Mouse (Mus musculus) heart, embryonic 11.5 days (tissue): ENCODE measurements around the gene Kcnj9. TPM values are rescaled to one million over a fixed set of nuclear protein-coding genes. Genes with fewer than 3 reads are reported as not detected.
A peak's percentile ranks its signal among the peaks of the same experiment; 100 is the strongest.

ENCODE experiments used
- ATAC-seq: fragments of 200-750 bp; cut with Nextera tagmentation; replicated peaks from 2 replicates; pipeline ENCODE4 v1.8.0; 2017; ENCODE audit warnings: moderate library complexity; ENCODE audit not compliant: insufficient number of reproducible peaks, low FRiP score, low TSS enrichment
- H3K27ac ChIP-seq: fragments of 300-500 bp; sonication (generic); 2 replicates; pipeline ENCODE4 v1.5.1; 2014; ENCODE audit warnings: mild to moderate bottlenecking, low read depth, low read length
- H3K27me3 ChIP-seq: fragments of 300-500 bp; sonication (generic); 2 replicates; pipeline ENCODE4 v1.6.1; 2014; ENCODE audit warnings: mild to moderate bottlenecking, low read length, mixed read lengths; ENCODE audit not compliant: control insufficient read depth, insufficient read depth
- H3K36me3 ChIP-seq: fragments of 300-500 bp; sonication (generic); 2 replicates; pipeline ENCODE4 v1.6.1; 2014; ENCODE audit warnings: mild to moderate bottlenecking, low read length, moderate library complexity, mixed read lengths; ENCODE audit not compliant: control insufficient read depth, insufficient read depth
- H3K4me1 ChIP-seq: fragments of 300-500 bp; sonication (generic); 2 replicates; pipeline ENCODE4 v1.6.1; 2014; ENCODE audit warnings: low read length; ENCODE audit not compliant: control insufficient read depth, insufficient read depth
- H3K4me2 ChIP-seq: fragments of 300-500 bp; sonication (generic); 2 replicates; pipeline ENCODE4 v1.6.1; 2014; ENCODE audit warnings: mild to moderate bottlenecking, moderate library complexity
- H3K4me3 ChIP-seq: fragments of 300-500 bp; sonication (generic); 2 replicates; pipeline ENCODE4 v1.5.1; 2014; ENCODE audit warnings: low read depth, low read length
- H3K9ac ChIP-seq: fragments of 300-500 bp; sonication (generic); 2 replicates; pipeline ENCODE4 v1.6.1; 2014; ENCODE audit warnings: mild to moderate bottlenecking, low read depth, low read length, moderate library complexity
- H3K9me3 ChIP-seq: fragments of 300-500 bp; sonication (generic); replicated peaks from 2 replicates; pipeline ENCODE4 v1.6.1; 2016; ENCODE audit warnings: low read length; ENCODE audit not compliant: control insufficient read depth
- WGBS: fragments of 180-500 bp; shearing (Covaris S2); extraction: QIAGEN DNeasy Blood & Tissue Kit; methylation state at CpG from one replicate; pipeline ENCODE4 v1.1.7; 2014; ENCODE audit not compliant: insufficient replicate concordance; 5-methylcytosine and 5-hydroxymethylcytosine counted together
- polyA plus RNA-seq: library from polyadenylated mRNA; unstranded; fragments of >200 nt; fragmentation: Nextera tagmentation; extraction: Ambion mirVana; gene quantifications from 2 replicates; pipeline ENCODE4 v1.2.1, GENCODE M21; 2014

Gene Kcnj9
- polyA plus RNA-seq, 1 experiment from 2014 or later, result 0.59 TPM

GRCm38 (mm10) chr1:172312768-172313561 is 16.2 kb downstream of the Kcnj9 start:
- WGBS, result 23% methylated on average over 16 of the region's 16 CpGs
- Histone ChIP-seq H3K9ac (peak overlapping the region; percentile 79), H3K36me3 (no peaks in the 10 kb centered on the region), H3K4me3 (peak overlapping the region; percentile 76), H3K4me1 (peaks cover 11% of the 10 kb centered on the region; the same call in 1 of the 2 replicates), H3K27ac (no peak overlapping the region), H3K9me3 (no peaks in the 10 kb centered on the region), H3K27me3 (peaks cover 10% of the 10 kb centered on the region), H3K4me2 (peak overlapping the region; percentile 98)
- ATAC-seq, result no peak

GRCm38 (mm10) chr1:172311921-172312767 is 17.0 kb downstream of the Kcnj9 start:
- peak overlapping the region; percentile 76 for H3K4me3 ChIP-seq
- H3K36me3 ChIP-seq, result no peaks in the 10 kb centered on the region
- H3K4me1 ChIP-seq, result peaks cover 9% of the 10 kb centered on the region; the same call in 1 of the 2 replicates
- WGBS, result 0% methylated on average over 37 of the region's 55 CpGs
- H3K9ac ChIP-seq, result peak overlapping the region; percentile 79
- H3K9me3 ChIP-seq, result no peaks in the 10 kb centered on the region
- H3K4me2 ChIP-seq, result peak overlapping the region; percentile 98
- peak; percentile 86 for ATAC-seq
- peaks cover 5% of the 10 kb centered on the region; the same call in 1 of the 2 replicates for H3K27me3 ChIP-seq
- H3K27ac ChIP-seq, result peak overlapping the region; percentile 81

GRCm38 (mm10) chr1:172311248-172311906 is 17.7 kb downstream of the Kcnj9 start:
- H3K4me1 ChIP-seq, result peaks cover 9% of the 10 kb centered on the region; the same call in 1 of the 2 replicates
- H3K36me3 ChIP-seq, result no peaks in the 10 kb centered on the region
- H3K9ac ChIP-seq, result peak overlapping the region; percentile 79
- peak overlapping the region; percentile 76 for H3K4me3 ChIP-seq
- peak overlapping the region; percentile 98 for H3K4me2 ChIP-seq
- H3K27ac ChIP-seq, result peak overlapping the region; percentile 81
- H3K27me3 ChIP-seq, result peaks cover 2% of the 10 kb centered on the region; the same call in 1 of the 2 replicates
- H3K9me3 ChIP-seq, result no peaks in the 10 kb centered on the region
- ATAC-seq, result peak; percentile 22
- 3% methylated on average over 23 of the region's 23 CpGs for WGBS

- ATAC-seq, result peak; percentile 64
- H3K36me3 ChIP-seq, result no peaks in the 10 kb centered on the region
- WGBS, result 2% methylated on average over 14 of the region's 14 CpGs
- H3K4me3 ChIP-seq, result peak overlapping the region; percentile 32
- H3K27me3 ChIP-seq, result peaks cover under 1% of the 10 kb centered on the region; the same call in 1 of the 2 replicates
- H3K27ac ChIP-seq, result 0 out of 2 replicates have a peak overlapping the region, but pooled peaks have one; percentile 66
- H3K4me2 ChIP-seq, result peak overlapping the region; percentile 83
- H3K9me3 ChIP-seq, result no peaks in the 10 kb centered on the region
- peak overlapping the region; percentile 74 for H3K9ac ChIP-seq
- H3K4me1 ChIP-seq, result peaks cover 9% of the 10 kb centered on the region; the same call in 1 of the 2 replicates
Measured at GRCm38 (mm10) chr1:172309699-172310398, 19.3 kb downstream of the Kcnj9 start.

- WGBS, result 93% methylated on average over 1 of the region's 1 CpGs
- Histone ChIP-seq H3K36me3 (no peaks in the 10 kb centered on the region), H3K4me3 (no peak overlapping the region), H3K4me1 (peaks cover 14% of the 10 kb centered on the region; the same call in 1 of the 2 replicates), H3K4me2 (no peak overlapping the region), H3K9me3 (no peaks in the 10 kb centered on the region), H3K9ac (no peak overlapping the region), H3K27me3 (no peaks in the 10 kb centered on the region), H3K27ac (no peak overlapping the region)
- no peak for ATAC-seq
Measured at GRCm38 (mm10) chr1:172308409-172308808, 20.7 kb downstream of the Kcnj9 start.

GRCm38 (mm10) chr1:172307936-172308335 is 21.2 kb downstream of the Kcnj9 start:
- no peaks in the 10 kb centered on the region for H3K9me3 ChIP-seq
- H3K9ac ChIP-seq, result no peak overlapping the region
- no peaks in the 10 kb centered on the region for H3K36me3 ChIP-seq
- no peak overlapping the region for H3K4me2 ChIP-seq
- WGBS, result 68% methylated on average over 10 of the region's 10 CpGs
- H3K4me3 ChIP-seq, result no peak overlapping the region
- no peaks in the 10 kb centered on the region for H3K27me3 ChIP-seq
- peaks cover 14% of the 10 kb centered on the region for H3K4me1 ChIP-seq
- no peak overlapping the region for H3K27ac ChIP-seq
- no peak for ATAC-seq

- Histone ChIP-seq H3K4me3 (no peak overlapping the region), H3K9me3 (no peaks in the 10 kb centered on the region), H3K4me2 (no peak overlapping the region), H3K36me3 (no peaks in the 10 kb centered on the region), H3K27me3 (no peaks in the 10 kb centered on the region), H3K9ac (no peak overlapping the region), H3K4me1 (peaks cover 21% of the 10 kb centered on the region), H3K27ac (no peak overlapping the region)
- ATAC-seq, result no peak
- 77% methylated on average over 6 of the region's 6 CpGs for WGBS
Measured at GRCm38 (mm10) chr1:172306885-172307284, 22.2 kb downstream of the Kcnj9 start.
